Mouse (Mus musculus): ENCODE results near the gene Ikzf2.

- no peak for TF ChIP-seq ZC3H11A (IDR thresholded peaks at IDR 0.05; ENCODE audit: borderline replicate concordance, low read depth, low read length)
- TF ChIP-seq HCFC1 (IDR thresholded peaks at IDR 0.05; ENCODE audit: borderline replicate concordance, insufficient read depth, low read length) = no peak
- no peak for TF ChIP-seq ZNF384 (IDR thresholded peaks at IDR 0.05; ENCODE audit: low read depth, low read length)
These were observed 21.5 kb upstream of the Ikzf2 start for GRCm38 (mm10) chr1:69708571-69708970.
